Mouse (Mus musculus) R1 (cell line): ENCODE measurements around the gene Ccdc80.

Source experiments
- DNase-seq: peaks from one replicate; pipeline ENCODE4 v3.0.0-alpha.2; 2018; ENCODE audit warnings: low read depth, low spot score

The Ccdc80 gene

DNA sequence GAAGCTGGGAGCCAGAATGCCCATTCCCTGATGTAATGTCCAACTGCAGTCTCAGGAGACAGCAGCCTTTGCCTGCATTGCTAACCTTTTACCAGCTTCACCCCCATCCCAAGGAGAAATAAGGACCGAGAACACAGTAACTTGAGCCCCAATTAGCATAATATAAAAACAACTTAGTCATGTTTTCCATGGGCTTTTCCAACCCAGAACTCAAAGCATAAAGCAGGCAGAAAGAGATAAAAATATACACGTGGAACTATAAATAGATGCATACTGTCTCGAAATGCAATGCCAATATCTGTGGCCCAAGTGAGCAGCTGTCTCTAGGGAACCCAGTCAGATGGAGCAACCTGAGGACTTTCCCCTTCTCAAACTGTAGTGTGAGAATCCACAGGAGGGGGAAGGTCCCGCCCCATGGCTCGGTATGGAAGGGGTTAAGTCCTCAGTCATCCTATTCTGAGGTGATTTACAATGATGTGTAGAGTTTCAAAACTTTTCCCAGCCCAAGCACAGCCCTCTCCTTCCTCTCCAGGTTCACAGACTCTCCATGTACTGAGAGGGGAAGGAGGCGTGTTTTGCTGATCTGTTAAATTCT is at the start of gene Ccdc80:
Gene Ccdc80 (plus strand): TSS at position 266 of the 595 bp plus-strand sequence.
- DNase-seq = no peak

GRCm38 (mm10) chr16:45044844-45045243 is 48.4 kb upstream of the Ccdc80 start:
- no peak for DNase-seq

GRCm38 (mm10) chr16:45057222-45057621 is 36.0 kb upstream of the Ccdc80 start:
- DNase-seq = no peak

GRCm38 (mm10) chr16:45057922-45058321 is 35.3 kb upstream of the Ccdc80 start:
- no peak for DNase-seq

DNA sequence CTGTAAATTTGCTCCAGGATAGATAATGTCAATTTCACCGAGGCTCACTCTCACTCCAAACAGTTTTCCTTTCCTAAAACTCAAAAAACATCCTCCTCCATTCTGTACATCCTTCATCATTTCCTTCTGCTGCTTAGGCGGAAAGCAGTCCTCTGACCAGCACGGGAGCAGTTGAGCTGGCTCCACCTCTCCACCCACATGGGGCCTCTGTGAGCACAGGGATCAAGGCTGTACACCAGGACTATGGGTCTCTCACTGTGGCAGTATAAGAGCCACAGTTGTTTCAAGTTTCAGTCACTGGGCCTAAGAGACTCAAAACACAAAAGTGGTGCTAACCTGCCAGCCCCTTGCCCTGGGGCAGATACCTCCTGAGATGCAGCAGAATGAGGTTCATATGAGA is 32.1 kb upstream of the Ccdc80 start:
- DNase-seq = no peak

DNA sequence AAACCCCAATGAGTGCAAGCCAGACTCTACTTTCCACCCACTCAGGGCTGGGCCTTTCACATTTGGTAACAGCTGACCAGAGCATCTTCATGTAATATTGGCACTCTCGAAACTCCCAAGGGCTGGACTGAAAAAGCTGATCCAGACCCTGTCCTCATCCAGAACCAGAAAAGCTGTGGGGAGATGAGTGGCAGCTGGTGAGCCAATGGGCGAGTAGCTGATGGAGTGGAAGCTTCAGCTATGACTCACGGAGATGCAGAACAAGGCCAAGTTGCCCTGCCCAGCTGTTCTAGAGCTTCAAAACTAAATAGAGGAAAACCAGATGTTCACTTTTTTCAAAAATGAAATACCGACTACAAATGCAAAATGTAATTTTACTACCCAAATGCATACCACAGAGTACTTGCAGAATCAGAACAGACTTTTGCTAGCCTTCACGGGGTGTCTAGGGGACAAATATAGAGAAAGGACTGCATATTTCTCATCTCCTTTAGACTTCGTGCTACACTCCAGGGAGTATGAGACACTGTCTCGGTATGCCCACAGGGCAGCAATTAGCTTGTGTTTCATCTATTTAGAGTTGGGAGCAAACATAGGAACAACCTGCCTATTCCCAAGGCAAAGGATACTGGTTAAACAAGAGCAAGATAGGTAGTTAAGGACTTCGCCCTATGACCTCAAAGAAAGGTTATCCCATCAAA is 22.7 kb upstream of the Ccdc80 start:
- DNase-seq = no peak

- DNase-seq = no peak
These were observed 21.8 kb upstream of the Ccdc80 start for GRCm38 (mm10) chr16:45071424-45071823.

DNA sequence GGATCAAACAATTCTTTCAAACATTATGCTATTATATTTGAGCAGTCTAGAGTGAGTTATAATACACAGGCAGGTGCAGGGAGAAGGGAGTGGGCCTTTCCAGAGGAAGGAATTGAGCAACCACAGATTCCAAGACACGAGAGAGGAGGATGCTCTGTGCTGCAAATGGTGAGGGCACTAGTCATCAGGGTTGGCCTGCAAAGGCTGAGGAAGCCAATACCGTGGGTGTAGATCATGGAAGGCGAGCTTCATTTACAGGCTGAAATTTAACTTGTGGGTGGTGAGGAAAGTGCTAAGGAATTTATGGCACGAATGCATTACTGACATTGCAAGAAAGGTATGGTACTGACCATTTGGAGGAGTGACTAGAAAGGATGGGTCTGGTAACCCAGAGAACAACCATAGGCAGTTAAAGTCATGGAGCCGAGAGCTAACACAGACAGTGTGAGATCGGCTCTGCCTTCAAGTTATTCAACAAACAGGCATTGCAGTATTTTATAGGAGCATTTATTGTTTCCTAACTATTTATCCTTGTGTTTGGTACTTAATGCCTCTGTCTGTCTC is 15.6 kb upstream of the Ccdc80 start:
- no peak for DNase-seq

DNA sequence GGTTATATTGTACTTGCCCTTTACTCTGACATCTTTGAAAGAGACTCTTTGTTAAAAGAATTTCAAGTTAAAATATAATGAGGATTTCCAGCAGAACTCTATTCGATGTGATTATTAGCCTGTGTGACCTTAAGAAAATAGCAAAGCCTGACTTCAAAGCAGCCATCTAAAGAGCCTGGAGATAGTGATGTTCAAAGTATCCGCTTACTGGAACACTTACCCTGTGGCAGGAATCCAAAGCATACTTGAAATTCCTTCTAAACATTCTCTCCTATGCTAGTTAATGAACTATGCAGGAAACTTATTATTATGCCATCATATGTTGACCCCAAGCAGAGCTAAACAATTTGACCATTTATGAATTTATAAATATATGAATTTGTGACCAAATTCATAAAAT is 13.9 kb upstream of the Ccdc80 start:
- no peak for DNase-seq

DNA sequence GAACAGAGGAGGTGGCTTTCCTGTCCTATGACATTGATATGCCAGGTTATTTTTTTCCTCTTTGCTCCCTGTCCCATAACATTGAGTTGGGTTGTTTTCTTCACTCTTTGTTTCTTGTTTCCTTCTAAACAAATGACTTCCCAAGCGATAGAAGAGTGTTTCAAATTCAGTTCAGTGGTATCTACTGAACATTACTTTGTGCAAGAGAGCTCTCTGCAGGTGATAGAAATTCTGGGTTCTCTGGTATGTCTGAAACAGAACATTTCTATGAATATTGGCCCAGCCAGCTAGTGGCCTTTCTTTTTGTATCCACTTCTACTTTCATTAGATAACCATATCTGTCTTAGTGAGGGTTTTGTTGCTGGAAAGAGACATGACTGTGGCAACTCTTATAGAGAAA is 4.4 kb upstream of the Ccdc80 start:
- DNase-seq = no peak

GRCm38 (mm10) chr16:45090005-45090404 is 3.2 kb upstream of the Ccdc80 start:
- peak; percentile 60 for DNase-seq

DNA sequence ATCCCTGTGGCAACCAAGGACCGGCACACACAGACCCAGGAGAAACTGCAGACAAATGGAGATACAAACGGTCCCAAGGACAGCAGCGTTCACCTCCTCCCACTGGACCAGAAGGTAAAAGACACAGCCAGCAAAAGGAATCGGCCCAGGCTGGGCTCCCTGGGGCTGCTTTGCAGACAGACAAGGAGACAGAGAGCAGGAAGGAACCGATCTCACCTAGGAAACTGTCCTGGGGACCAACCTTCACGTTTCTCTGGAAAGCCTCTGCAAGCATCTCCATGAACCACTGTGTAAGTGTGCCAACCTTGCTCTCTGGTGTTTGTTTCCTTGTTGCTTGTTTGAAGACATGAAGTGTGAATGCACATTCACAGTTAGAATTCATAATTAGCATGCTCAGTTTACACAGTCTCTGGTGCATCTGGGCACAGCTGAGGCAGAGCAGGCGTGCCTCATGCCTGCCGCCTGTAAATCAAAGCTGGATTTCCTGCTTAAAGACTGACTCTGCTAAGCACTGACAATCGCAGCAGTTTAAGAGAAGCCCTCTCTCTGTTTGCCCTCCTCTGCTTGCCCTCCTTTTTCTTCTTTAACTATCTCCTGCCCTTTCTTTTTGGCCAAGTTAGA is 1.0 kb downstream of the Ccdc80 start:
- DNase-seq = no peak

DNA sequence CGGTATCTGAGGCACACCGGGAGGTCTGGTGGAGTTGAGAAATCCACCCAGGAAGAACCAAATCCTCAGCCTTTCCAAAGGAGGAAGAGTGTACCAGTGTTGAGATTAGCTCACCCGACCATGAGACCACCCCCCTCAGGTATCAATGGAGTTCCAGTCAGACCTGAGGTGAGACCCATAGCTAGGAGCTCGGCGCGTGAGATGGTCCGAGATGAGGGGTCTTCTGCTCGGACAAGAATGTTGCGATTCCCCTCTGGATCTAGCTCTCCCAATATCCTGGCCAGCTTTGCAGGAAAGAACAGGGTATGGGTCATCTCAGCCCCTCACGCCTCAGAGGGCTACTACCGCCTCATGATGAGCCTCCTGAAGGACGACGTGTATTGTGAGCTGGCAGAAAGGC is 1.8 kb downstream of the Ccdc80 start:
- no peak for DNase-seq

DNA sequence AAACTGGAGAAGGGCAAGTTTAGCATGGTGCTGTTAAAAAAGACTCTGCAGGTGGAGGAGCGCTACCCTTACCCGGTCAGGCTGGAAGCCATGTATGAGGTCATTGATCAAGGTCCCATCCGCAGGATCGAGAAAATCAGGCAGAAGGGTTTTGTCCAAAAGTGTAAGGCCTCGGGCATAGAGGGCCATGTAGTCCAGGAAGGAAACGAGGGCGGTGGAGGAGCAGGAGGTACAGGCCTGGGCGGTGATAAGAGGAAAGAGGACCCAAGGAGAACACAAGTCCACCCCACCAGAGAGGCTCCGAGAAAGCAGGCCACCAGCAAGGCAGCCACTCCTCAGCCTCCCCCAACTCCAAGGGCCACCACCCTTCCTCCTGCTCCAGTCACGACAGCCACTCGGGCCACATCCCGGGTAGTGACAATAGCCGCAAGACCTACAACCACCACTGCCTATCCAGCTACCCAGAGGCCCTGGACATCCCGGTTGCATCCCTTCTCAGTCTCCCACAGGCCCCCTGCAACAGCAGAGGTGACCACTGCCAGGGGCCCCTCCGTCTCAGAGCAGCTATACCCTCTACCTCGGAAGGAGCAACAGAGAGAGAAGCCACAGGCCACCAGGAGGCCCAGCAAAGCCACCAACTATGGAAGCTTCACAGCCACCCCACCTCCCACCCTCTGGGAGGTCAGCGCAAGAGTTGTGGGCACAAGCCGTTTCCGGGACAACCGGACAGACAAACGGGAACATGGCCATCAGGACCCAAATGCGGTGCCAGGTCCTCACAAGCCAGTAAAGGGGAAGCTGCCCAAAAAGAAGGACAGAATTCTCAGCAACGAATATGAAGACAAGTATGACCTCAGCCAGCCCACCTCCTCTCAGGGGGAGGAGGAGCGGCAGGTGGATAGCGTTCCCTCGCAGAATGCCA is 2.6 kb downstream of the Ccdc80 start:
- no peak for DNase-seq

- no peak for DNase-seq
These were observed 4.3 kb downstream of the Ccdc80 start for GRCm38 (mm10) chr16:45097467-45097866.

GRCm38 (mm10) chr16:45098186-45098885 is 5.1 kb downstream of the Ccdc80 start:
- DNase-seq = no peak

DNA sequence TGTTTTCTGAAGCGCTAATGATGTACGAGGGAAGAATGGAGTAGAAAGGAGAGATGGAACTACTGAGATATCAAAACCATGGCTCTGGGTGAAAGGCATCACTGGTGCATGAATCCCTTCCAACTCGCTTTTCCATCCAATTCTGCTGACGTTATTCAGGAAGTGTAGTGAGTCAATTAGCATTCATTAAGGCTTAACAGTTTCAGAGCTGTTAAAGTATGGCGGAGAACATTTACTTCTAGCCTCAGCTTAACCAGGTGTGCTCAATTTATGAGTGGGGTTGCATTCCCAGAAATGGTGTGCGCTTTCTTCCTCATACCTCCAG is 5.6 kb downstream of the Ccdc80 start:
- DNase-seq = no peak

DNA sequence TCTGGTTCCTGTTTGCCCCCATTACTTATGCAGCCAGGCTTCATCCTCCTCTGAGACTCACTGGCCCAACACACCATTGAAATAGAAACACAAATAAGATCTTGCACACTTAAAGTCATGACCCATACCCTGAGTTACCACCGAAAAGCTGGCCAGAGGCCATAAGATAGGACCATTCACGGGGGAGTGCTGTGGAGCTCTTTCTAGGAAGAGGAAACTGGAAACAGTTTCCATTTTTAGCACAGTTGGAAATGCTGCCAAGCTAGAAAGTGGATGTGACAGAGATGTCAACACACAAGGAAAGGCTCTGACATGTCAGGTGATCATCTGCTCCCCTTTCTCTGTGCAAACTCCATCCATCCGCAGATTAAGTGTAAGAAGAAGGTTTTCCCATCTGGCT is 7.7 kb downstream of the Ccdc80 start:
- no peak for DNase-seq

- DNase-seq = no peak
These were observed 11.8 kb downstream of the Ccdc80 start for GRCm38 (mm10) chr16:45104993-45105392.

DNA sequence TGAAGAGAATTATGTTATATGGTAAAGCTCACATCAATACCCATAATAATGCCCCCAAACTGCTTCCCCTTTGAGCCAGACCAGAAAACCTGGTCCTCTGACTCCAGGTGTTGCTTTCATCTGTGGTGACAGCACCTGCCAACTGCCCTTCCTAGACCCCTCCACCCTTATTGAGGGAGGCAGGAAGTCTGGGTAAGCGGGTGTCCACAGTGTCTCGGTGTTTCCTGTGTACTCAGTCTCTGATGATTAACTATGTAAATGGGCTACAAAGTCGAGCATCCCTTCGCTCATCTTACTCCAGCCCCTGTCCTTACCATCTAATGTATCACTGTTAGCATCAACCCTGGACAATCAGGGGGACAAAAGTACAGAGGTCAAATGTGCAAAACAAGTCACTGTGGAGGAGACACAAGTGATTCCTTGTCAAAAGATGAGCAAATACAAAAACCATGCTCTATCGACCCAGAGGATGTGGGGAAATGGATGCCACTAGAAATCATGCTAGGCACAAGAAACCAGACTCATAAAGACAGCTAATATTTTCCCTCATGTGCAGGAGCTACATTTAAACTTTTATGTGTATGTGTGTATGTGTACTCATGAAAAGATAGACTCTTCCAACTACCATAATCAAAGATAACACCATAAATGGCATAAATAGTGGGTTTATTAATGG is 15.1 kb downstream of the Ccdc80 start:
- DNase-seq = no peak

DNA sequence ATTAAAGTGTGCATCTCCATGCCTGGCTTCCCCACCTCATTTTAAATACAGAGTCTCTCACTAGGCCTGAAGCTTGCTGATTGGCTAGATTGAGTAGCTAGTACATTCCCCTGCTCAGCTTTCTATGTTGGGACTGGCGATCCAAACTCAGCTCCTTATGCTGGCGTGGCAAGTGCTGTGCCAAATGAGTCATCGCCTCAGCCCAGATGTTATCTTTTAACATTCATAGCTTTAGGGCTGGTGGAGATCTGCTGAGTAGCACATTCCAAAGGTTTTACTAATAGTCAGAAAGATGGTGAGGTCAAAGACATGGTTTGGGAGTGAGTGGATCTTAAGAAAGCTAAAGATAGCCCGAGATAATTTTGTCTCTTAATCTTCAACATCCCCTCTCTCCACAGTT is 17.3 kb downstream of the Ccdc80 start:
- DNase-seq = peak; percentile 36
